Mouse (Mus musculus): ENCODE data around the gene Coq2.

DNA sequence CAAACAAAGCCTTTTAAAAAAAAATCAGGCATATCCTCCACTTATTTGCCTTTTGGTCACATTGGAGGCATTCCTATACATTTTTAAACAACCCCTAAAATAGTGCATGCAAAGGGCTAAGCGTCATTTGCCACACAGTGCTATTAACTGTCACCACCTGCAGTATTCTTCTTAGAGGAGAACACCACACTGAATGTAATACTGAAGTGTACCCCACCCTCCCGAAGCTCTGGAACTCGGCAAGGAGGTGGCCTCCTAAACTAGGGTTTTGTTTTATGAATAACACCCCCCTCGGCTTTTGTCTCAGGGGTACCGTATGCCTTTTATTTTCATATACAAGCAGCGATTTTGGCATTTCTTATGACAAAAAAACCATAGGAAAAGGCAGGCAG is 5.6 kb upstream of the Coq2 start:
- no peak for TF ChIP-seq POLR2A (IDR thresholded peaks at IDR 0.05; ENCODE audit: borderline replicate concordance, control insufficient read depth, low read depth, low read length)
- no peak for TF ChIP-seq CTCF (IDR thresholded peaks at IDR 0.05; ENCODE audit: control insufficient read depth, insufficient read depth, low read length)

All from bone marrow, adult 2 months (tissue).